Mouse (Mus musculus) mouse embryonic stem cell (cell line): ENCODE data around the gene Polr3e.
"Not testable (repeated sequence)": the region's sequence is repeated elsewhere in the genome, so short reads cannot be mapped to it uniquely, and the experiment has no call there.

Experiments
- in situ Hi-C, 2 experiments: fragments of 300-500 bp; cut with MboI; formaldehyde crosslinking; loops; 1 replicate in 1 of 2; 3 replicates in 1 of 2; pipeline ENCODE4 v1.14.3; 2019 to 2020; ENCODE audit warnings: low sequenced_read_pairs in 2 of 2, low pct_unique_long_range_greater_than_20kb in 1 of 2, mixed read lengths in 1 of 2; ENCODE audit not compliant: unreplicated experiment in 1 of 2

The Polr3e gene

DNA sequence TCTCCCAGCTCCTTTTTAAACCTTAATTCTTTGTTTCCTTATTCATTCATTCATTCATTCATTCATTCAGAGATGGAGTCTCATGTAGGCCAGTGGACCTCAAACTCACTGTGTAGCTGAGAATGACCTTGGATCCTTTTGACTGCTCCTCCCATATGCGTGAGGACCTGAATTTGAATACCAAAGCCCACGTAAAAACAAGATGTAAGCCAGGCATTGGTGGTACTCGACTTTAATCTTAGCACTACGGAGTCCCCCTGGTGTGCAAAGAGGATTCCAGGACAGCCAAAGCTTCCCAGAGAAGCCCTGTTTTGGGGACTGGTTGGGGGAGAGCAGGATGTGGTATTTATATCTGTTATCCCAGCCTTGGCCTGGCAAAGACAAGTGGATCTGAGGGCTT lies 17.4 kb upstream of the Polr3e start:
- in situ Hi-C loops = loop anchor here in 1 of 2 experiments (5.0 kb wide), 1 partner anchor 58 kb away; the partner anchor contains the start of gene Eef2k

DNA sequence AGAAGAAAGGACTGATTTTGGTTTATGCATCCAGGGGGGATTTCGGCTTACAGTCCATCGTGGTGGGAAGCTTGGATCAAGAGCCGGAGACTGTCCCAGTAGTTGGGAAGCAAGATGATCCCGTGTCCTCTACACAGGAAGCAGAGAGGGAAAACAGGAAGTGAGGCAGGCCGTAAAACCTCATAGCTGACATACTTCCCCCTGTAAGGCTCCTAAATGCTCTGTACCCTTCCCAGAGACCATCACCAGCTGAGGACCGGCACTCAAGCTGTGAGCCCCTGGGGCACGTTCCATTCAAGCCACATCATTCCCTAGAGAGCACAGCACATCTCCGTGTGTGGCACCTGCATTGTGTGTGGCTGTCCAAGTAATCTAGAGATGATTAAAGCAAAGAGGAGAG lies 15.8 kb upstream of the Polr3e start:
- in situ Hi-C loops = loop anchor here in 1 of 2 experiments (5.0 kb wide), 1 partner anchor 59 kb away; the partner anchor contains the start of gene Eef2k

- in situ Hi-C loops = loop anchor here in 1 of 2 experiments (5.0 kb wide), 1 partner anchor 61 kb away; the partner anchor contains the start of gene Eef2k
Measured at GRCm38 (mm10) chr7:120902931-120903330, 14.6 kb upstream of the Polr3e start.

- in situ Hi-C loops = loop anchor here in 1 of 2 experiments (5.0 to 10.0 kb wide), 2 partner anchors 73 to 235 kb away; partner anchors contain the start of genes Mosmo and Pdzd9
Measured at GRCm38 (mm10) chr7:120910172-120910571, 7.4 kb upstream of the Polr3e start.

GRCm38 (mm10) chr7:120911268-120911667 lies 6.3 kb upstream of the Polr3e start:
- in situ Hi-C loops = loop anchor here in 1 of 2 experiments (5.0 to 10.0 kb wide), 2 partner anchors 74 to 236 kb away; partner anchors contain the start of genes Mosmo and Pdzd9

DNA sequence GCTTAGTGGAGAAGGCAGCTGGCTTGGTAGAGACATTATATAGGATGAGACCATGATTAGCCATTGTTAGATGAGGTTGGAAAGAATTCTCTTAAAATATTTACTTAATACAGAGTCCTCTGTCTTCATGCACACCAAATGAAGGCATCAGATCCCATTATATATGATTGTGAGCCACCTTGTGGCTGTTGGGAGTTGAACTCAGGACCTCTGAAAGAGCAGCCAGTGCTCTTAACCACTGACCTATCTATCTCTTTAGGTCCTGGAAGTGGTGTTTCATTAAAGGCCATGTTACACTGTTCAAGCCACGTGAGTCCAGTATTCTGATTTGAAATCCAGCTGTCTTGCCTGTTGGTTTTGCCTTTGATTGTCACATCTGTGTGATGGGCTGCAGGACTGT lies 4.2 kb upstream of the Polr3e start:
- in situ Hi-C loops = loop anchor here in 1 of 2 experiments (5.0 to 10.0 kb wide), 2 partner anchors 76 to 239 kb away; partner anchors contain the start of genes Mosmo and Pdzd9

DNA sequence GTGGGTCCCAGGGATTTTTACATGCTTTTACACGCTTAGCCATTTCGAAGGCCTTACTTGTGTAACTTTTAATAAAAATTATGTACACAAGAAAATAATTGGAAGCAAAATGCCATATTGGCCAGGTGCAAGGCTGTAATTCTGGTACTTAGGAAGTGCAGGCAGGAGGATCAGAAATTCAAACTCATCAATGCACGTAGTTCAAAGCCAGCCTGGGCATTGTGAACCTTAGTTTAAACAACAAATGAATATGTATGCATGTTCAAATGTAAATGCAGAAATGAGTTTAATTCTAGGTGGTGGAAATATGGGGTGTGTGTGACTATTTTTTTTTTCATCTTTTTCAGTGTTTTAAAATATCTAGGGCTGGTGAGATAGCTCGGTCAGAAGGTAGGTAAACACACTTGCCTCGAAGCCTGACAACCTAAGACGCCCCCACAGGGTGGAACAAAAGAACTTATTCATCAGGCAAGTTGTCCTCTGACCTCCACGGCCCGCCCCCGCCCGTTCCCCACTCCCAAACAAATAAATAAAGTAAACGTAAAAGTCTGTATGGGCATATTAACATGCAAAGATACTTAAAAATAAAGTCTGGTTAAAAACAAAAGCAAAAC lies 1.2 kb upstream of the Polr3e start:
- in situ Hi-C loops = loop anchor here in 1 of 2 experiments (10.0 kb wide), 1 partner anchor 242 kb away; the partner anchor contains the start of genes Mosmo and Pdzd9

- in situ Hi-C loops = loop anchor here in 1 of 2 experiments (10.0 kb wide), 1 partner anchor 242 kb away; the partner anchor contains the start of genes Mosmo and Pdzd9
Measured at GRCm38 (mm10) chr7:120917279-120917591, 309 bp upstream of the Polr3e start.

- in situ Hi-C loops = loop anchor here in 1 of 2 experiments (10.0 kb wide), 1 partner anchor 244 kb away; the partner anchor contains the start of genes Mosmo and Pdzd9
Measured at GRCm38 (mm10) chr7:120918526-120918962, 1.0 kb downstream of the Polr3e start.

DNA sequence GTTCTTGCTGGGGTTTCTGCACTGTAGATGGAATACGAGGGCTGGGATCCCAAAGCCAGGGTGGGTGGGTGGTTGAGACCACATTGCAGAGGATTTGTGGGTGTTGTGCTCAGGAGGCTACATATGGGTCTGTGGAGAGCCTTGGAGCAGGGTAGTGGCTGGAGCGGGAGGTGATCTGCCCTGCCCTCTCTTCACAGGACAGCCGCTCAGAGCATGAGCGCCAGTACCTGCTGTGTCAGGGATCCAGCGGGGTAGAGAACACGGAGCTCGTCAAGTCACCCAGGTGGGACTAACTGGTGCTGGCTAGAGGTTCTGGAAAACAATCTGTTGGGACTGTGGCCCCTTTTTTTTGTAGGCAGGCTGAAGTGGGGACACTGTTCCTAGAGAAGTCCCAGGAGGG lies 15.6 kb downstream of the Polr3e start:
- in situ Hi-C loops = no loop called here

DNA sequence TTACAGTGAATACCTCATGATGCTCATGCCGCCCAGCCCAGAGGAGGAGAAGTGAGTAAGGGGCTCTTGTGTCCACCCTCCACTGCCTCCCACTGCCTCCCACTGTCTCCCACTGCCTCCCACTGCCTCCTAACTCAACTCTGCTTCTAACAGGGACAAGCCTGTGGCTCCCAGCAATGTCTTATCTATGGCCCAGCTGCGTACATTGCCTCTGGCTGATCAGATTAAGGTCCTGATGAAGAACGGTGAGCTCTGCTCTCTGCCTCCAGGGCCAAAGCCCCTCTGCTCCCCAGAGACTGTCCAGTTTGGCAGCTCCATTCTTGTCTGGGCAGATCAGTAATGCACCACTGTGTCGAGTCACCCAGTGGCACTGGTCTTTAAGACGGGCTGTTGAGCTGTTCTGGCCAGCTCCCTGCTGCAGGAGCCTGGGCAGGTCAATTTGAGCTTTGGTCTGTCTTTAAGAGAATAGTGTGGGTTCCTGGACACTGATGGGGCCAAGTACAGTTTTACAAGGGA lies 16.2 kb downstream of the Polr3e start:
- in situ Hi-C loops = no loop called here

GRCm38 (mm10) chr7:120934716-120935115 lies 17.2 kb downstream of the Polr3e start:
- in situ Hi-C loops = no loop called here

DNA sequence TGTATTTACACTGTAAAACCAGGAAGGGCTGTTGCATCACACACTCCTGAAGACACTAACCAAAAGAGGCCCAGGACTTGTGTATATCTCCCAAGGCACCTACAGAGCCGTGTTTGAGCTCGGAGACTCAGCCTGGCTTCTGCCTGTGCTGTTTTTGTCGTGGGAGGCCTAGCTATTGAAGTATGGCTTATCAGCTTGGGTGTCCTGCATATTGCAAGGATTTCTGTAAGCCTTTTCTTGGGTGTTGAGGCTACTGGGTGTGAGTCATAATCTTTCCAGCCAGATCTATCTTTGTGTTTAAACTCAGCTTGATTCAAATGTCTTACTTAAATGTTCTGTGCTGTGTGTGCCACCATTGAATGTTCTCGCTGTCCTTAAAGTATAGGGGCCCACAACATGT lies 19.0 kb downstream of the Polr3e start:
- in situ Hi-C loops = no loop called here

GRCm38 (mm10) chr7:120938206-120938605 lies 20.7 kb downstream of the Polr3e start:
- in situ Hi-C loops = no loop called here

DNA sequence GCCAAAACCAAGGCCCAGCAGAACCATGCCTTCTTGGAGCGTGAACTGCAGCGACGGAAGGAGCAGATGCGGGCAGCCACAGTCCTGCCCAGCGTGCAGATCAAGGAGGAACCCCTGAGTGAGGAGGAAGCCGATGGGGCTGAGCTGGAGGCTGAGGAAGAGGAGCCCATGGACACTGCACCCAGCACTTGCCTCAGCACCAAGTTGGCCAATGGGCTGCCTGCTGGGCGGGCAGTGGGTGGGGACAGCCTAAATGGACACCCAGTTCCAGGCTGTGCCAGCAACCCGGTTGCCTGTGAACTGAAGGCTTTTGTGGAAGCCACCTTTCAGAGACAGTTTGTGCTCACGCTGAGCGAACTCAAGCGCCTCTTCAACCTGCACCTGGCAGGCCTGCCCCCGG lies 22.8 kb downstream of the Polr3e start:
- in situ Hi-C loops = no loop called here

- in situ Hi-C loops = no loop called here
Measured at GRCm38 (mm10) chr7:120941214-120941613, 23.7 kb downstream of the Polr3e start.

GRCm38 (mm10) chr7:120942506-120942905 lies 25.0 kb downstream of the Polr3e start:
- in situ Hi-C loops = no loop called here

DNA sequence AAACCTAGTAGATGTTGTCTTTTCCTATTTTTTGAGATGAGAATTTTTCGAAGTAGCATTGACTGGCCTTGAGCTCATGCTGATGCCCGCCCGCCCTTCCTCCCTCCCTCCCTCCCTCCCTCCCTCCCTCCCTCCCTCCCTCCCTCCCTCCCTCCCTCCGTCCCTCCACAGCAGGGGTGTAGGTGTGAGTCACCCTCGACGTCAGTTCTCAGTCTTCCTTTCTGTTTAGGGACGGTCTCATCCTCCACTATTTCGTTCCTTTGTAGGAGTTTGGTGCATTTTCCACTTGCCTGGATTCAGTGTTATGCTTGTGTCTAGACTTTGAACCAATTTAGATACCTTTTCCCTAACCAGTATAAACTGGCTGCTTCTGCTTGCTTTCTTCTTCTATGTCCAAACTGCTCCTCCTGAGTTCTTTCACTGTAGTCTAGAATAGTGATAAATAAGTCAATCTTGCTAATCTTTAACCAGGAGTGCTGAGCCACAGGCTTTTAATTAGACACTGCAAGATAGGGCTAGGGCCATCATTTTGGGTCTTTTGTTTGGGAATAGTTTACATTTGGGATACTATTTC lies 26.5 kb downstream of the Polr3e start:
- in situ Hi-C loops = no loop called here

- in situ Hi-C loops = not testable (repeated sequence)
Measured at GRCm38 (mm10) chr7:120953591-120953990, 36.0 kb downstream of the Polr3e start.
